Mouse (Mus musculus): ENCODE results near the gene Unc13d. TPM values are rescaled to one million over a fixed set of nuclear protein-coding genes. Genes with fewer than 3 reads are reported as not detected.

Gene Unc13d
- total and polyA plus RNA-seq, 3 experiments, result 8.9 to 15.7 (median 14.0) TPM

- Histone ChIP-seq H3K4me3 (replicated peaks in 1 of 3; ENCODE audit: low read depth in 2 of 3, low read length in 2 of 3, poor library complexity in 1 of 3) (no peak overlapping the region), H3K9ac (ENCODE audit: insufficient read depth, low read depth) (no peak overlapping the region), H3K79me2 (replicated peaks; ENCODE audit: control insufficient read depth, extremely low read depth, insufficient read depth, poor library complexity, severe bottlenecking) (no peaks in the 10 kb centered on the region), H3K27me3 (replicated peaks) (no peaks in the 10 kb centered on the region), H3K4me2 (ENCODE audit: insufficient read depth, low read depth, poor library complexity, severe bottlenecking) (no peak overlapping the region), H3K27ac (ENCODE audit: insufficient read depth, low read depth) (no peak overlapping the region), H3K36me3 (replicated peaks in 1 of 2; ENCODE audit: control insufficient read depth in 1 of 2, insufficient read depth in 1 of 2, low read length in 1 of 2) (no peaks in the 10 kb centered on the region), H3K4me1 (ENCODE audit: control insufficient read depth in 1 of 2, insufficient read depth in 2 of 2) (peaks cover 12 to 13% of the 10 kb centered on the region in 2 experiments), H3K9me3 (replicated peaks; ENCODE audit: low read length) (peaks cover 12% of the 10 kb centered on the region)
- DNase-seq (ENCODE audit: extremely low read depth), result no peak
- in situ Hi-C loops (cut with MboI; ENCODE audit: low pct_ligation_motif_present, low pct_unique_long_range_greater_than_20kb, low sequenced_read_pairs), result no loop called here
- dilution Hi-C loops (cut with MboI; ENCODE audit: extremely low pct_ligation_motif_present, extremely low pct_unique_long_range_greater_than_20kb, low sequenced_read_pairs), result no loop called here
- no peak for TF ChIP-seq ZNF384 (IDR thresholded peaks at IDR 0.05; ENCODE audit: low read depth, low read length)
- no peak for TF ChIP-seq IRF4 (IDR thresholded peaks at IDR 0.05; ENCODE audit: low read depth, low read length)
- TF ChIP-seq BHLHE40 (IDR thresholded peaks at IDR 0.05; ENCODE audit: low read depth, low read length), result no peak
- no peak for TF ChIP-seq CHD1 (IDR thresholded peaks at IDR 0.05; ENCODE audit: low read depth, low read length)
- TF ChIP-seq MXI1 (IDR thresholded peaks at IDR 0.05; ENCODE audit: low read depth, low read length), result no peak
- no peak for TF ChIP-seq NRF1 (IDR thresholded peaks at IDR 0.05; ENCODE audit: low read depth, low read length)
- no peak for TF ChIP-seq ZKSCAN1 (IDR thresholded peaks at IDR 0.05; ENCODE audit: borderline replicate concordance, low read depth, low read length)
- no peak for TF ChIP-seq HCFC1 (IDR thresholded peaks at IDR 0.05; ENCODE audit: low read depth, low read length)
- TF ChIP-seq TBP (conservative IDR thresholded peaks at IDR 0.05; ENCODE audit: low read depth, low read length), result no peak
- TF ChIP-seq RAD21 (IDR thresholded peaks at IDR 0.05; ENCODE audit: low read depth, low read length), result no peak
- TF ChIP-seq MAZ (IDR thresholded peaks at IDR 0.05; ENCODE audit: low read depth, low read length), result no peak
Observed at GRCm38 (mm10) chr11:116110540-116110939, 32.8 kb upstream of the Unc13d start.

GRCm38 (mm10) chr11:116110131-116110530 is 32.4 kb upstream of the Unc13d start:
- peaks cover 12% of the 10 kb centered on the region for H3K9me3 ChIP-seq (replicated peaks; ENCODE audit: low read length)
- in situ Hi-C loops (cut with MboI; ENCODE audit: low pct_ligation_motif_present, low pct_unique_long_range_greater_than_20kb, low sequenced_read_pairs), result no loop called here
- H3K9ac ChIP-seq (ENCODE audit: insufficient read depth, low read depth), result no peak overlapping the region
- DNase-seq (ENCODE audit: extremely low read depth), result no peak
- H3K27me3 ChIP-seq (replicated peaks), result no peaks in the 10 kb centered on the region
- H3K79me2 ChIP-seq (replicated peaks; ENCODE audit: control insufficient read depth, extremely low read depth, insufficient read depth, poor library complexity, severe bottlenecking), result no peaks in the 10 kb centered on the region
- TF ChIP-seq ZMIZ1 (IDR thresholded peaks at IDR 0.05; ENCODE audit: low read depth, low read length) (no peak), ZC3H11A (IDR thresholded peaks at IDR 0.05; ENCODE audit: low read depth, low read length) (no peak), POLR2A (IDR thresholded peaks at IDR 0.05; ENCODE audit: low read depth, low read length) (no peak), ELF1 (IDR thresholded peaks at IDR 0.05; ENCODE audit: low read depth, low read length) (no peak), CHD2 (IDR thresholded peaks at IDR 0.05; ENCODE audit: low read length) (no peak), SIN3A (IDR thresholded peaks at IDR 0.05; ENCODE audit: low read length) (no peak), MAZ (IDR thresholded peaks at IDR 0.05; ENCODE audit: low read depth, low read length) (no peak), MAFK (IDR thresholded peaks at IDR 0.05; ENCODE audit: insufficient replicate concordance, low read length) (no peak), E2F4 (IDR thresholded peaks at IDR 0.05; ENCODE audit: insufficient replicate concordance, low read depth, low read length) (no peak), EP300 (IDR thresholded peaks at IDR 0.05; ENCODE audit: low read length) (no peak), KAT2A (IDR thresholded peaks at IDR 0.05; ENCODE audit: insufficient replicate concordance, low read length) (no peak), POLR2AphosphoS2 (IDR thresholded peaks at IDR 0.05; ENCODE audit: low read depth, low read length) (no peak), ZNF384 (IDR thresholded peaks at IDR 0.05; ENCODE audit: low read depth, low read length) (no peak), SMC3 (IDR thresholded peaks at IDR 0.05; ENCODE audit: low read depth, low read length) (no peak)
- no peak overlapping the region for H3K4me2 ChIP-seq (ENCODE audit: insufficient read depth, low read depth, poor library complexity, severe bottlenecking)
- no peak overlapping the region for H3K27ac ChIP-seq (ENCODE audit: insufficient read depth, low read depth)
- H3K36me3 ChIP-seq (replicated peaks in 1 of 2; ENCODE audit: control insufficient read depth in 1 of 2, insufficient read depth in 1 of 2, low read length in 1 of 2), result no peaks in the 10 kb centered on the region
- dilution Hi-C loops (cut with MboI; ENCODE audit: extremely low pct_ligation_motif_present, extremely low pct_unique_long_range_greater_than_20kb, low sequenced_read_pairs), result no loop called here
- no peak overlapping the region for H3K4me3 ChIP-seq (replicated peaks in 1 of 3; ENCODE audit: low read depth in 2 of 3, low read length in 2 of 3, poor library complexity in 1 of 3)
- H3K4me1 ChIP-seq (ENCODE audit: control insufficient read depth in 1 of 2, insufficient read depth in 2 of 2), result peaks cover 12 to 13% of the 10 kb centered on the region in 2 experiments
